ENCODE assay signal across 25 mouse cellular contexts in the genomic region with DNA sequence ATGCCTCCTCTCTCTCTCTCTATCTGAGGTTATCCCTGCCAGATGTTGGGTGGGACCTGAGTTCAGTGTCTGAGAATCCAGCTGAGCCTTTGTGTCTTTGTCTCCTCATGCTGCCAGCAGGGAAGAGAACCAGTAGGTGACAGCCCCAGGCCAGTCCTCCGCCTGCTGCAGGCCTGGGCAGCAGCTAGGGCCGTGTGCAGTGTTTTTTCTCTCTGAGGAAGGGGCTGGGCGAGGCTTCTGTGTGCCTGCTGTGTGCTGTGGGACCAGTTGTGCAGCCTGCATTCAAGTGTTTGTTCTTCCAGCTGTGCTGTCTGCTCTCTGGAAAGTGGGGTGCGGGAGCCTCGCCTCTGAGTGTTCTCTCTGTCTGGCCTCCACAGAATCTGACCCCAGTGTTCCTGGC. TPM values are rescaled to one million over a fixed set of nuclear protein-coding genes. Genes with fewer than 3 reads are reported as not detected.
DNase-seq lines count a peak whose midpoint lies in the region; ATAC-seq and TF ChIP-seq lines count a peak whose summit lies in the region.
"Had no signal": no experiment of that assay in that cellular context is flagged by ENCODE, and none has a peak within 500 bp of the region (broad histone marks: within the 10 kb centered on the region; RNA-seq: fewer than 3 reads in every experiment).

No protein-coding gene starts in this region.

- TF ChIP-seq EP300 in liver, postnatal 0 days (IDR thresholded peaks at IDR 0.05; ENCODE audit: low read depth) = no peak

- TF ChIP-seq CTCF in liver, postnatal 0 days (IDR thresholded peaks at IDR 0.05; ENCODE audit: low read depth) = no peak

- WGBS in hindbrain, embryonic 10.5 days = 38% methylated on average over 5 of the region's 5 CpGs
- 51% methylated on average over 5 of the region's 5 CpGs for WGBS in hindbrain, embryonic 11.5 days
- 34% methylated on average over 5 of the region's 5 CpGs for WGBS in midbrain, embryonic 16.5 days
- WGBS in midbrain, embryonic 14.5 days = 50% methylated on average over 5 of the region's 5 CpGs
- 50% methylated on average over 5 of the region's 5 CpGs for WGBS in limb, embryonic 12.5 days
- WGBS in heart, embryonic 12.5 days = 63% methylated on average over 5 of the region's 5 CpGs
- 63% methylated on average over 4 of the region's 5 CpGs for WGBS in liver, postnatal 0 days (ENCODE audit: insufficient replicate concordance)

- H3K36me3 ChIP-seq in hindbrain, embryonic 10.5 days = no peaks in the 10 kb centered on the region
- no peaks in the 10 kb centered on the region for H3K36me3 ChIP-seq in hindbrain, embryonic 11.5 days (ENCODE audit: control insufficient read depth, insufficient read depth, low read length)
- no peaks in the 10 kb centered on the region for H3K36me3 ChIP-seq in midbrain, embryonic 16.5 days (ENCODE audit: control insufficient read depth, insufficient read depth, low read length)
- no peaks in the 10 kb centered on the region for H3K36me3 ChIP-seq in midbrain, embryonic 14.5 days (ENCODE audit: control insufficient read depth, insufficient read depth, low read length)
- no peaks in the 10 kb centered on the region for H3K36me3 ChIP-seq in limb, embryonic 12.5 days
- H3K36me3 ChIP-seq in heart, embryonic 12.5 days = no peaks in the 10 kb centered on the region
- no peaks in the 10 kb centered on the region for H3K36me3 ChIP-seq in liver, postnatal 0 days (replicated peaks; ENCODE audit: insufficient read depth, low read length)
- H3K36me3 ChIP-seq: forebrain, embryonic 15.5 days; heart, embryonic 15.5 days; intestine, embryonic 15.5 days; midbrain, embryonic 13.5 days; neural tube, embryonic 15.5 days had no signal

- no peak overlapping the region for H3K9ac ChIP-seq in hindbrain, embryonic 11.5 days (ENCODE audit: low read depth, low read length)
- 0 out of 2 replicates have a peak overlapping the region, but pooled peaks have one; percentile 3 for H3K9ac ChIP-seq in midbrain, embryonic 16.5 days (ENCODE audit: low read depth, low read length)
- H3K9ac ChIP-seq in midbrain, embryonic 14.5 days (replicated peaks; ENCODE audit: low read length) = no peak overlapping the region; the same call in 1 of the 2 replicates
- H3K9ac ChIP-seq in limb, embryonic 12.5 days (replicated peaks) = peak overlapping the region; percentile 40
- no peak overlapping the region for H3K9ac ChIP-seq in heart, embryonic 12.5 days
- no peak overlapping the region for H3K9ac ChIP-seq in liver, postnatal 0 days (replicated peaks)
- H3K9ac ChIP-seq: forebrain, embryonic 15.5 days; heart, embryonic 15.5 days; intestine, embryonic 15.5 days; midbrain, embryonic 13.5 days; neural tube, embryonic 15.5 days had no signal

- H3K9me3 ChIP-seq in hindbrain, embryonic 10.5 days = no peaks in the 10 kb centered on the region
- no peaks in the 10 kb centered on the region for H3K9me3 ChIP-seq in hindbrain, embryonic 11.5 days (ENCODE audit: control insufficient read depth, low read length)
- no peaks in the 10 kb centered on the region for H3K9me3 ChIP-seq in midbrain, embryonic 16.5 days (replicated peaks; ENCODE audit: control insufficient read depth, low read length, poor library complexity, severe bottlenecking)
- H3K9me3 ChIP-seq in midbrain, embryonic 14.5 days (ENCODE audit: control insufficient read depth, low read length) = no peaks in the 10 kb centered on the region
- H3K9me3 ChIP-seq in limb, embryonic 12.5 days = no peaks in the 10 kb centered on the region
- H3K9me3 ChIP-seq in heart, embryonic 12.5 days (replicated peaks) = no peaks in the 10 kb centered on the region
- H3K9me3 ChIP-seq in liver, postnatal 0 days (ENCODE audit: low read length) = no peaks in the 10 kb centered on the region
- H3K9me3 ChIP-seq: forebrain, embryonic 15.5 days; heart, embryonic 15.5 days; intestine, embryonic 15.5 days; midbrain, embryonic 13.5 days; neural tube, embryonic 15.5 days had no signal

- ATAC-seq in hindbrain, embryonic 11.5 days (ENCODE audit: low FRiP score) = no peak
- no peak for ATAC-seq in midbrain, embryonic 16.5 days
- ATAC-seq in midbrain, embryonic 14.5 days (ENCODE audit: low FRiP score, low TSS enrichment) = no peak
- no peak for ATAC-seq in limb, embryonic 12.5 days (ENCODE audit: insufficient number of reproducible peaks, insufficient read depth, low FRiP score, low TSS enrichment, low read depth)
- ATAC-seq in heart, embryonic 12.5 days (ENCODE audit: insufficient number of reproducible peaks, low FRiP score) = no peak
- ATAC-seq in liver, postnatal 0 days = no peak
- ATAC-seq: CD4-positive, CD25-positive, alpha-beta regulatory T cell, adult 4 months; forebrain, embryonic 15.5 days; intestine, embryonic 15.5 days; midbrain, embryonic 13.5 days had no signal

- H3K4me1 ChIP-seq in hindbrain, embryonic 10.5 days (replicated peaks) = peaks cover 48% of the 10 kb centered on the region
- 0 out of 2 replicates have a peak, but pooled peaks cover 2% of the 10 kb centered on the region for H3K4me1 ChIP-seq in hindbrain, embryonic 11.5 days (replicated peaks; ENCODE audit: control insufficient read depth, insufficient read depth, low read length)
- peaks cover 3% of the 10 kb centered on the region; the same call in 1 of the 2 replicates for H3K4me1 ChIP-seq in midbrain, embryonic 16.5 days (ENCODE audit: control insufficient read depth, insufficient read depth, low read length)
- H3K4me1 ChIP-seq in midbrain, embryonic 14.5 days (ENCODE audit: control insufficient read depth, insufficient read depth, low read length) = peaks cover 4% of the 10 kb centered on the region; the same call in 1 of the 2 replicates
- H3K4me1 ChIP-seq in limb, embryonic 12.5 days (replicated peaks) = peaks cover 19% of the 10 kb centered on the region
- H3K4me1 ChIP-seq in heart, embryonic 12.5 days (replicated peaks) = peaks cover 11% of the 10 kb centered on the region
- H3K4me1 ChIP-seq in liver, postnatal 0 days (ENCODE audit: insufficient read depth) = no peaks in the 10 kb centered on the region

- peak overlapping the region; percentile 70 for H3K27ac ChIP-seq in hindbrain, embryonic 10.5 days
- H3K27ac ChIP-seq in hindbrain, embryonic 11.5 days (ENCODE audit: low read depth, low read length) = no peak overlapping the region
- no peak overlapping the region for H3K27ac ChIP-seq in midbrain, embryonic 16.5 days (ENCODE audit: low read length)
- no peak overlapping the region for H3K27ac ChIP-seq in midbrain, embryonic 14.5 days (replicated peaks; ENCODE audit: low read depth, low read length)
- H3K27ac ChIP-seq in limb, embryonic 12.5 days = no peak overlapping the region; the same call in 1 of the 2 replicates
- no peak overlapping the region for H3K27ac ChIP-seq in heart, embryonic 12.5 days (ENCODE audit: poor library complexity, severe bottlenecking)
- H3K27ac ChIP-seq in liver, postnatal 0 days (ENCODE audit: low read depth) = no peak overlapping the region
- H3K27ac ChIP-seq: forebrain, embryonic 15.5 days; heart, adult 2 months; heart, embryonic 15.5 days; intestine, embryonic 15.5 days; midbrain, embryonic 13.5 days; neural tube, embryonic 15.5 days had no signal

- no peak overlapping the region for H3K4me3 ChIP-seq in hindbrain, embryonic 10.5 days
- no peak overlapping the region for H3K4me3 ChIP-seq in hindbrain, embryonic 11.5 days (ENCODE audit: low read depth, low read length)
- no peak overlapping the region for H3K4me3 ChIP-seq in midbrain, embryonic 16.5 days (ENCODE audit: low read depth, low read length)
- H3K4me3 ChIP-seq in midbrain, embryonic 14.5 days (replicated peaks; ENCODE audit: low read depth, low read length) = no peak overlapping the region
- H3K4me3 ChIP-seq in limb, embryonic 12.5 days (replicated peaks) = no peak overlapping the region
- H3K4me3 ChIP-seq in heart, embryonic 12.5 days = no peak overlapping the region
- no peak overlapping the region for H3K4me3 ChIP-seq in liver, postnatal 0 days (ENCODE audit: low read depth, low read length)
- H3K4me3 ChIP-seq: forebrain, embryonic 15.5 days; heart, adult 2 months; heart, embryonic 15.5 days; intestine, embryonic 15.5 days; midbrain, embryonic 13.5 days; neural tube, embryonic 15.5 days had no signal

- no peak for DNase-seq in hindbrain, embryonic 10.5 days (ENCODE audit: low spot score)
- no peak for DNase-seq in hindbrain, embryonic 11.5 days (ENCODE audit: low spot score)
- no peak for DNase-seq in midbrain, embryonic 14.5 days
- DNase-seq in spleen, adult 12 weeks (ENCODE audit: low spot score) = no peak
- no peak for DNase-seq in liver, postnatal 0 days
- DNase-seq: adrenal gland, postnatal 36 days; cerebellum, adult 11-12 months; cerebellum, postnatal 25 days; embryo, embryonic 11 days; gastrocnemius, postnatal 25 days; heart, adult 2 months; heart, postnatal 4 days; liver; right cerebral cortex, postnatal 25 days; thymus, postnatal 25 days had no signal

- H3K4me2 ChIP-seq in hindbrain, embryonic 11.5 days (replicated peaks; ENCODE audit: low read depth, low read length) = no peak overlapping the region
- no peak overlapping the region for H3K4me2 ChIP-seq in midbrain, embryonic 16.5 days (ENCODE audit: low read length)
- H3K4me2 ChIP-seq in midbrain, embryonic 14.5 days (ENCODE audit: low read length) = no peak overlapping the region
- no peak overlapping the region for H3K4me2 ChIP-seq in limb, embryonic 12.5 days
- H3K4me2 ChIP-seq in heart, embryonic 12.5 days = no peak overlapping the region
- no peak overlapping the region for H3K4me2 ChIP-seq in liver, postnatal 0 days (ENCODE audit: low read depth, low read length)
- H3K4me2 ChIP-seq: forebrain, embryonic 15.5 days; heart, embryonic 15.5 days; intestine, embryonic 15.5 days; midbrain, embryonic 13.5 days; neural tube, embryonic 15.5 days had no signal

- H3K27me3 ChIP-seq in hindbrain, embryonic 10.5 days (ENCODE audit: insufficient read depth, poor library complexity, severe bottlenecking) = peaks cover 48% of the 10 kb centered on the region
- peaks cover 14% of the 10 kb centered on the region for H3K27me3 ChIP-seq in hindbrain, embryonic 11.5 days (ENCODE audit: control insufficient read depth, insufficient read depth, low read length)
- H3K27me3 ChIP-seq in midbrain, embryonic 16.5 days (ENCODE audit: control insufficient read depth, insufficient read depth, low read depth, low read length) = peaks cover 22% of the 10 kb centered on the region
- peaks cover 8% of the 10 kb centered on the region; the same call in 1 of the 2 replicates for H3K27me3 ChIP-seq in midbrain, embryonic 14.5 days (ENCODE audit: control insufficient read depth, insufficient read depth, low read length)
- H3K27me3 ChIP-seq in limb, embryonic 12.5 days = peaks cover 35% of the 10 kb centered on the region
- H3K27me3 ChIP-seq in heart, embryonic 12.5 days (replicated peaks) = peaks cover 33% of the 10 kb centered on the region
- peaks cover 14% of the 10 kb centered on the region; the same call in 1 of the 2 replicates for H3K27me3 ChIP-seq in liver, postnatal 0 days (ENCODE audit: insufficient read depth, low read length)

RNA-seq across cellular contexts. Expression of a gene that starts 11.5 kb away (rescaled TPM):
- polyA plus RNA-seq in hindbrain, embryonic 10.5 days (2016; fragmentation: Nextera tagmentation; extraction: Ambion mirVana) = 0.32 and 0.35 TPM in 2 replicates
- 0.19 and 0.50 TPM in 2 replicates for polyA plus RNA-seq in hindbrain, embryonic 11.5 days (2014; fragmentation: Nextera tagmentation; extraction: Ambion mirVana)
- 1.5 and 2.0 TPM in 2 replicates for polyA plus RNA-seq in midbrain, embryonic 16.5 days (2015; fragmentation: Nextera tagmentation; extraction: Ambion mirVana)
- polyA plus RNA-seq in midbrain, embryonic 14.5 days (2014; fragmentation: Nextera tagmentation; extraction: Ambion mirVana) = 1.3 and 2.4 TPM in 2 replicates
- 0.24 and 0.58 TPM in 2 replicates for polyA plus RNA-seq in limb, embryonic 12.5 days (2016; fragmentation: Nextera tagmentation; extraction: Ambion mirVana)
- polyA plus RNA-seq in heart, embryonic 12.5 days (2016; fragmentation: Nextera tagmentation; extraction: Ambion mirVana) = 0.27 and 0.37 TPM in 2 replicates
- not detected in 2 replicates for polyA plus RNA-seq in liver, postnatal 0 days (2015; fragmentation: Nextera tagmentation; extraction: Ambion mirVana)
- polyA plus RNA-seq: CD4-positive, CD25-positive, alpha-beta regulatory T cell, adult 4 months; liver, embryonic 16.5 days had no signal

RNA-seq across cellular contexts. Expression of a gene that starts 11.9 kb away (rescaled TPM):
- polyA plus RNA-seq in hindbrain, embryonic 10.5 days (2016; fragmentation: Nextera tagmentation; extraction: Ambion mirVana) = 1.1 and 2.2 TPM in 2 replicates
- polyA plus RNA-seq in hindbrain, embryonic 11.5 days (2014; fragmentation: Nextera tagmentation; extraction: Ambion mirVana) = 0.91 and 0.93 TPM in 2 replicates
- polyA plus RNA-seq in midbrain, embryonic 16.5 days (2015; fragmentation: Nextera tagmentation; extraction: Ambion mirVana) = 3.8 and 4.1 TPM in 2 replicates
- polyA plus RNA-seq in midbrain, embryonic 14.5 days (2014; fragmentation: Nextera tagmentation; extraction: Ambion mirVana) = 0.95 and 2.9 TPM in 2 replicates
- polyA plus RNA-seq in limb, embryonic 12.5 days (2016; fragmentation: Nextera tagmentation; extraction: Ambion mirVana) = 3.2 and 4.6 TPM in 2 replicates
- polyA plus RNA-seq in heart, embryonic 12.5 days (2016; fragmentation: Nextera tagmentation; extraction: Ambion mirVana) = 0.34 TPM in 1 of 2 replicates, not detected in the other
- polyA plus RNA-seq in liver, postnatal 0 days (2015; fragmentation: Nextera tagmentation; extraction: Ambion mirVana) = 0.25 and 0.39 TPM in 2 replicates

RNA-seq across cellular contexts. Expression of a gene that starts 16.7 kb away (rescaled TPM):
- 1.7 and 1.9 TPM in 2 replicates for polyA plus RNA-seq in hindbrain, embryonic 10.5 days (2016; fragmentation: Nextera tagmentation; extraction: Ambion mirVana)
- polyA plus RNA-seq in hindbrain, embryonic 11.5 days (2014; fragmentation: Nextera tagmentation; extraction: Ambion mirVana) = 2.7 and 3.0 TPM in 2 replicates
- polyA plus RNA-seq in midbrain, embryonic 16.5 days (2015; fragmentation: Nextera tagmentation; extraction: Ambion mirVana) = 2.8 TPM in 2 replicates
- polyA plus RNA-seq in midbrain, embryonic 14.5 days (2014; fragmentation: Nextera tagmentation; extraction: Ambion mirVana) = 0.92 and 1.9 TPM in 2 replicates
- 2.3 and 2.9 TPM in 2 replicates for polyA plus RNA-seq in limb, embryonic 12.5 days (2016; fragmentation: Nextera tagmentation; extraction: Ambion mirVana)
- polyA plus RNA-seq in heart, embryonic 12.5 days (2016; fragmentation: Nextera tagmentation; extraction: Ambion mirVana) = 2.3 and 3.2 TPM in 2 replicates
- polyA plus RNA-seq in liver, postnatal 0 days (2015; fragmentation: Nextera tagmentation; extraction: Ambion mirVana) = 1.2 and 1.3 TPM in 2 replicates

RNA-seq across cellular contexts. Expression of a gene that starts 39.0 kb away (rescaled TPM):
- 1.2 and 1.6 TPM in 2 replicates for polyA plus RNA-seq in hindbrain, embryonic 10.5 days (2016; fragmentation: Nextera tagmentation; extraction: Ambion mirVana)
- 0.59 and 1.2 TPM in 2 replicates for polyA plus RNA-seq in hindbrain, embryonic 11.5 days (2014; fragmentation: Nextera tagmentation; extraction: Ambion mirVana)
- 0.16 and 0.25 TPM in 2 replicates for polyA plus RNA-seq in midbrain, embryonic 16.5 days (2015; fragmentation: Nextera tagmentation; extraction: Ambion mirVana)
- 0.25 and 0.31 TPM in 2 replicates for polyA plus RNA-seq in midbrain, embryonic 14.5 days (2014; fragmentation: Nextera tagmentation; extraction: Ambion mirVana)
- polyA plus RNA-seq in limb, embryonic 12.5 days (2016; fragmentation: Nextera tagmentation; extraction: Ambion mirVana) = 3.8 and 4.1 TPM in 2 replicates
- 0.41 and 0.47 TPM in 2 replicates for polyA plus RNA-seq in heart, embryonic 12.5 days (2016; fragmentation: Nextera tagmentation; extraction: Ambion mirVana)
- 1.0 and 1.3 TPM in 2 replicates for polyA plus RNA-seq in liver, postnatal 0 days (2015; fragmentation: Nextera tagmentation; extraction: Ambion mirVana)

RNA-seq across cellular contexts. Expression of a gene that starts 53.7 kb away (rescaled TPM):
- 82.8 and 87.8 TPM in 2 replicates for polyA plus RNA-seq in hindbrain, embryonic 10.5 days (2016; fragmentation: Nextera tagmentation; extraction: Ambion mirVana)
- 80.7 and 82.8 TPM in 2 replicates for polyA plus RNA-seq in hindbrain, embryonic 11.5 days (2014; fragmentation: Nextera tagmentation; extraction: Ambion mirVana)
- polyA plus RNA-seq in midbrain, embryonic 16.5 days (2015; fragmentation: Nextera tagmentation; extraction: Ambion mirVana) = 111 and 121 TPM in 2 replicates
- 115 and 121 TPM in 2 replicates for polyA plus RNA-seq in midbrain, embryonic 14.5 days (2014; fragmentation: Nextera tagmentation; extraction: Ambion mirVana)
- polyA plus RNA-seq in limb, embryonic 12.5 days (2016; fragmentation: Nextera tagmentation; extraction: Ambion mirVana) = 81.4 and 85.3 TPM in 2 replicates
- polyA plus RNA-seq in heart, embryonic 12.5 days (2016; fragmentation: Nextera tagmentation; extraction: Ambion mirVana) = 52.4 and 55.2 TPM in 2 replicates
- 29.6 and 30.8 TPM in 2 replicates for polyA plus RNA-seq in liver, postnatal 0 days (2015; fragmentation: Nextera tagmentation; extraction: Ambion mirVana)

Comparison
In these comparisons a context has a peak if more than half of its experiments do, and no peak if none do; other contexts are left out.
1. H3K9ac ChIP-seq: peak in midbrain, embryonic 16.5 days (single experiment) and limb, embryonic 12.5 days (single experiment); none in hindbrain, embryonic 11.5 days (single experiment), midbrain, embryonic 14.5 days (single experiment), heart, embryonic 12.5 days (single experiment) and liver, postnatal 0 days (single experiment).